ENCODE assay signal across 9 mouse cellular contexts in the genomic region with DNA sequence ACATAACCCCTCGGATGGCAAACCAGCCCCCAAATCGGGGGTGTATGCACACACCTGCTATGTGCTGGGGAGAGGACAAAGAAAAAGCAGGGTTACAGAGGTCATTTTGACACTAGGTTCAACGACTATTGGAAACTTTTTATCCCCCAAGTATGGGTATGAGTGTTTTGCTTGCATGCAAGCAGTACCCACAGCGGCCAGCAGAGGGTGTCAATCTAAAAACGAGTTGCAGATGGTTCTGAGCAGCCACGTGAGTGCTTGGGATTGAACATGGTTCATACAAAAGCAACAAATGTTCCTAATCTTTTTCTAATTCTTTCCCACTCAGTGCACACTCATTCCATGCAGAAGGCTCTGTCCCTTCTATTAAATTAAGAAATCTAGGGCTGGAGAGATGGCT. TPM values are rescaled to one million over a fixed set of nuclear protein-coding genes. Genes with fewer than 3 reads are reported as not detected.
DNase-seq lines count a peak whose midpoint lies in the region; ATAC-seq and TF ChIP-seq lines count a peak whose summit lies in the region.
"Had no signal": no experiment of that assay in that cellular context is flagged by ENCODE, and none has a peak within 500 bp of the region (broad histone marks: within the 10 kb centered on the region; RNA-seq: fewer than 3 reads in every experiment).

No protein-coding gene starts in this region.

- no peak overlapping the region for H3K9ac ChIP-seq in forebrain, embryonic 14.5 days (ENCODE audit: low read length)
- no peak overlapping the region for H3K9ac ChIP-seq in forebrain, embryonic 16.5 days (replicated peaks; ENCODE audit: low read depth, low read length)
- H3K9ac ChIP-seq in kidney, postnatal 0 days (ENCODE audit: low read depth, low read length): no peak overlapping the region
- H3K9ac ChIP-seq: limb, embryonic 15.5 days had no signal

- H3K36me3 ChIP-seq in forebrain, embryonic 14.5 days (ENCODE audit: control insufficient read depth, insufficient read depth, low read length): peaks cover 30% of the 10 kb centered on the region
- no peaks in the 10 kb centered on the region for H3K36me3 ChIP-seq in forebrain, embryonic 16.5 days (ENCODE audit: control insufficient read depth, insufficient read depth)
- peaks cover 5% of the 10 kb centered on the region; the same call in 1 of the 2 replicates for H3K36me3 ChIP-seq in kidney, postnatal 0 days (ENCODE audit: insufficient read depth, low read length)

- H3K9me3 ChIP-seq in forebrain, embryonic 14.5 days (replicated peaks; ENCODE audit: control insufficient read depth, low read length): no peaks in the 10 kb centered on the region
- no peaks in the 10 kb centered on the region for H3K9me3 ChIP-seq in forebrain, embryonic 16.5 days (ENCODE audit: control insufficient read depth, low read length)
- no peaks in the 10 kb centered on the region for H3K9me3 ChIP-seq in kidney, postnatal 0 days (replicated peaks; ENCODE audit: low read length)
- H3K9me3 ChIP-seq: limb, embryonic 15.5 days had no signal

- no peak overlapping the region for H3K4me2 ChIP-seq in forebrain, embryonic 14.5 days (ENCODE audit: low read length)
- H3K4me2 ChIP-seq in forebrain, embryonic 16.5 days (ENCODE audit: low read length): no peak overlapping the region
- H3K4me2 ChIP-seq in kidney, postnatal 0 days (ENCODE audit: low read length): no peak overlapping the region
- H3K4me2 ChIP-seq: limb, embryonic 15.5 days had no signal

- WGBS in forebrain, embryonic 14.5 days: 41% methylated on average over 6 of the region's 6 CpGs
- WGBS in forebrain, embryonic 16.5 days: 33% methylated on average over 6 of the region's 6 CpGs
- 31% methylated on average over 6 of the region's 6 CpGs for WGBS in bone marrow, adult 2 months
- 25% methylated on average over 6 of the region's 6 CpGs for WGBS in kidney, postnatal 0 days

- H3K27ac ChIP-seq in forebrain, embryonic 14.5 days (ENCODE audit: low read depth, low read length): no peak overlapping the region
- no peak overlapping the region for H3K27ac ChIP-seq in forebrain, embryonic 16.5 days (ENCODE audit: low read length)
- H3K27ac ChIP-seq in bone marrow, adult 2 months (ENCODE audit: control insufficient read depth, insufficient read depth, low read depth, low read length, poor library complexity): no peak overlapping the region
- H3K27ac ChIP-seq in kidney, postnatal 0 days: no peak overlapping the region
- H3K27ac ChIP-seq: limb, embryonic 15.5 days had no signal

- H3K27me3 ChIP-seq in forebrain, embryonic 14.5 days (replicated peaks; ENCODE audit: control insufficient read depth, insufficient read depth, low read length): no peaks in the 10 kb centered on the region
- H3K27me3 ChIP-seq in forebrain, embryonic 16.5 days (replicated peaks; ENCODE audit: control insufficient read depth, insufficient read depth, low read length): no peaks in the 10 kb centered on the region
- H3K27me3 ChIP-seq in kidney, postnatal 0 days (ENCODE audit: insufficient read depth, low read length): no peaks in the 10 kb centered on the region
- H3K27me3 ChIP-seq: limb, embryonic 15.5 days had no signal

- no peak for TF ChIP-seq POLR2A in bone marrow, adult 2 months (IDR thresholded peaks at IDR 0.05; ENCODE audit: borderline replicate concordance, control insufficient read depth, low read depth, low read length)

- ATAC-seq in forebrain, embryonic 14.5 days: no peak
- ATAC-seq in forebrain, embryonic 16.5 days: no peak
- ATAC-seq in erythroblast, adult 5-6 weeks (replicated peaks; ENCODE audit: low FRiP score, poor library complexity, severe bottlenecking): peak; percentile 59
- no peak for ATAC-seq in kidney, postnatal 0 days (replicated peaks; ENCODE audit: low FRiP score, low read depth)

- H3K4me1 ChIP-seq in forebrain, embryonic 14.5 days (ENCODE audit: control insufficient read depth, insufficient read depth, low read length): peaks cover 5% of the 10 kb centered on the region
- peaks cover 5% of the 10 kb centered on the region for H3K4me1 ChIP-seq in forebrain, embryonic 16.5 days (replicated peaks; ENCODE audit: control insufficient read depth, insufficient read depth, low read length)
- no peaks in the 10 kb centered on the region; the same call in 1 of the 2 replicates for H3K4me1 ChIP-seq in bone marrow, adult 2 months (ENCODE audit: control insufficient read depth, insufficient read depth, low read length)
- H3K4me1 ChIP-seq in kidney, postnatal 0 days (replicated peaks; ENCODE audit: insufficient read depth, low read length): peaks cover 5% of the 10 kb centered on the region; the same call in 1 of the 2 replicates

- DNase-seq in forebrain, embryonic 14.5 days (ENCODE audit: low spot score): peak; percentile 69
- peak; percentile 79 for DNase-seq in CD4-positive helper T cell, adult 2 months (ENCODE audit: low read depth, low spot score)
- peak; percentile 76 for DNase-seq in kidney, postnatal 0 days (ENCODE audit: low spot score)
- DNase-seq in lung, postnatal 25 days (ENCODE audit: low spot score): peak; percentile 72
- DNase-seq in spleen, postnatal 4 days (ENCODE audit: low spot score in 2 of 2): peak; percentile 80 to 93

- peak; percentile 75 for TF ChIP-seq CTCF in bone marrow, adult 2 months (IDR thresholded peaks at IDR 0.05; ENCODE audit: control insufficient read depth, insufficient read depth, low read length)
- peak; percentile 84 for TF ChIP-seq CTCF in kidney, postnatal 0 days (IDR thresholded peaks at IDR 0.05; ENCODE audit: low read depth)

- no peak overlapping the region for H3K4me3 ChIP-seq in forebrain, embryonic 14.5 days (ENCODE audit: low read depth, low read length)
- no peak overlapping the region for H3K4me3 ChIP-seq in forebrain, embryonic 16.5 days (replicated peaks; ENCODE audit: low read length)
- H3K4me3 ChIP-seq in bone marrow, adult 2 months (replicated peaks; ENCODE audit: control insufficient read depth, low read depth, low read length): no peak overlapping the region
- no peak overlapping the region for H3K4me3 ChIP-seq in kidney, postnatal 0 days (replicated peaks; ENCODE audit: low read depth, low read length)
- H3K4me3 ChIP-seq: limb, embryonic 15.5 days had no signal

RNA-seq across cellular contexts. Expression of a gene that starts 4.4 kb away (rescaled TPM):
- polyA plus RNA-seq in forebrain, embryonic 14.5 days (2014; fragmentation: Nextera tagmentation; extraction: Ambion mirVana): 13.2 and 15.2 TPM in 2 replicates
- 24.9 and 27.8 TPM in 2 replicates for polyA plus RNA-seq in forebrain, embryonic 16.5 days (2015; fragmentation: Nextera tagmentation; extraction: Ambion mirVana)
- 3.4 and 8.6 TPM in 2 replicates for polyA plus RNA-seq in bone marrow, adult 2 months (2011; ENCODE audit: insufficient read depth, insufficient read length, low replicate concordance, missing spikeins)
- 4.2 and 4.4 TPM in 2 replicates for total RNA-seq in erythroblast, adult 5-6 weeks (2015; ENCODE audit: low replicate concordance)
- 1.8 and 5.4 TPM in 2 replicates for total RNA-seq in erythroblast, adult 5-6 weeks (2017; ENCODE audit: low replicate concordance)
- 20.3 and 21.8 TPM in 2 replicates for polyA plus RNA-seq in kidney, postnatal 0 days (2015; fragmentation: Nextera tagmentation; extraction: Ambion mirVana)

RNA-seq across cellular contexts. Expression of a gene that starts 4.5 kb away (rescaled TPM):
- 14.6 and 16.9 TPM in 2 replicates for polyA plus RNA-seq in forebrain, embryonic 14.5 days (2014; fragmentation: Nextera tagmentation; extraction: Ambion mirVana)
- 14.1 and 14.8 TPM in 2 replicates for polyA plus RNA-seq in forebrain, embryonic 16.5 days (2015; fragmentation: Nextera tagmentation; extraction: Ambion mirVana)
- 18.9 and 60.7 TPM in 2 replicates for polyA plus RNA-seq in bone marrow, adult 2 months (2011; ENCODE audit: insufficient read depth, insufficient read length, low replicate concordance, missing spikeins)
- total RNA-seq in erythroblast, adult 5-6 weeks (2015; ENCODE audit: low replicate concordance): 6.5 and 7.3 TPM in 2 replicates
- 3.3 and 10.5 TPM in 2 replicates for total RNA-seq in erythroblast, adult 5-6 weeks (2017; ENCODE audit: low replicate concordance)
- polyA plus RNA-seq in kidney, postnatal 0 days (2015; fragmentation: Nextera tagmentation; extraction: Ambion mirVana): 24.5 and 25.8 TPM in 2 replicates

RNA-seq across cellular contexts. Expression of a gene that starts 16.9 kb away (rescaled TPM):
- 4.0 and 4.8 TPM in 2 replicates for polyA plus RNA-seq in forebrain, embryonic 14.5 days (2014; fragmentation: Nextera tagmentation; extraction: Ambion mirVana)
- polyA plus RNA-seq in forebrain, embryonic 16.5 days (2015; fragmentation: Nextera tagmentation; extraction: Ambion mirVana): 4.3 and 5.2 TPM in 2 replicates
- 4.0 and 11.1 TPM in 2 replicates for polyA plus RNA-seq in bone marrow, adult 2 months (2011; ENCODE audit: insufficient read depth, insufficient read length, low replicate concordance, missing spikeins)
- 5.2 and 6.5 TPM in 2 replicates for total RNA-seq in erythroblast, adult 5-6 weeks (2015; ENCODE audit: low replicate concordance)
- 7.8 and 9.2 TPM in 2 replicates for total RNA-seq in erythroblast, adult 5-6 weeks (2017; ENCODE audit: low replicate concordance)
- 8.0 and 8.3 TPM in 2 replicates for polyA plus RNA-seq in kidney, postnatal 0 days (2015; fragmentation: Nextera tagmentation; extraction: Ambion mirVana)

RNA-seq across cellular contexts. Expression of a gene that starts 18.5 kb away (rescaled TPM):
- 561 and 632 TPM in 2 replicates for polyA plus RNA-seq in forebrain, embryonic 14.5 days (2014; fragmentation: Nextera tagmentation; extraction: Ambion mirVana)
- 455 and 488 TPM in 2 replicates for polyA plus RNA-seq in forebrain, embryonic 16.5 days (2015; fragmentation: Nextera tagmentation; extraction: Ambion mirVana)
- polyA plus RNA-seq in bone marrow, adult 2 months (2011; ENCODE audit: insufficient read depth, insufficient read length, low replicate concordance, missing spikeins): 134 and 410 TPM in 2 replicates
- 71.5 and 92.4 TPM in 2 replicates for total RNA-seq in erythroblast, adult 5-6 weeks (2015; ENCODE audit: low replicate concordance)
- 30.1 and 52.6 TPM in 2 replicates for total RNA-seq in erythroblast, adult 5-6 weeks (2017; ENCODE audit: low replicate concordance)
- 2,101 and 2,104 TPM in 2 replicates for polyA plus RNA-seq in kidney, postnatal 0 days (2015; fragmentation: Nextera tagmentation; extraction: Ambion mirVana)

RNA-seq across cellular contexts. Expression of a gene that starts 52.3 kb away (rescaled TPM):
- polyA plus RNA-seq in forebrain, embryonic 14.5 days (2014; fragmentation: Nextera tagmentation; extraction: Ambion mirVana): 910 and 955 TPM in 2 replicates
- 794 and 796 TPM in 2 replicates for polyA plus RNA-seq in forebrain, embryonic 16.5 days (2015; fragmentation: Nextera tagmentation; extraction: Ambion mirVana)
- 239 and 421 TPM in 2 replicates for polyA plus RNA-seq in bone marrow, adult 2 months (2011; ENCODE audit: insufficient read depth, insufficient read length, low replicate concordance, missing spikeins)
- 110 and 156 TPM in 2 replicates for total RNA-seq in erythroblast, adult 5-6 weeks (2015; ENCODE audit: low replicate concordance)
- total RNA-seq in erythroblast, adult 5-6 weeks (2017; ENCODE audit: low replicate concordance): 108 and 173 TPM in 2 replicates
- polyA plus RNA-seq in kidney, postnatal 0 days (2015; fragmentation: Nextera tagmentation; extraction: Ambion mirVana): 966 and 1,010 TPM in 2 replicates
